Mouse (Mus musculus): ENCODE results near the gene Tmem270.

Tmem270 gene

DNA sequence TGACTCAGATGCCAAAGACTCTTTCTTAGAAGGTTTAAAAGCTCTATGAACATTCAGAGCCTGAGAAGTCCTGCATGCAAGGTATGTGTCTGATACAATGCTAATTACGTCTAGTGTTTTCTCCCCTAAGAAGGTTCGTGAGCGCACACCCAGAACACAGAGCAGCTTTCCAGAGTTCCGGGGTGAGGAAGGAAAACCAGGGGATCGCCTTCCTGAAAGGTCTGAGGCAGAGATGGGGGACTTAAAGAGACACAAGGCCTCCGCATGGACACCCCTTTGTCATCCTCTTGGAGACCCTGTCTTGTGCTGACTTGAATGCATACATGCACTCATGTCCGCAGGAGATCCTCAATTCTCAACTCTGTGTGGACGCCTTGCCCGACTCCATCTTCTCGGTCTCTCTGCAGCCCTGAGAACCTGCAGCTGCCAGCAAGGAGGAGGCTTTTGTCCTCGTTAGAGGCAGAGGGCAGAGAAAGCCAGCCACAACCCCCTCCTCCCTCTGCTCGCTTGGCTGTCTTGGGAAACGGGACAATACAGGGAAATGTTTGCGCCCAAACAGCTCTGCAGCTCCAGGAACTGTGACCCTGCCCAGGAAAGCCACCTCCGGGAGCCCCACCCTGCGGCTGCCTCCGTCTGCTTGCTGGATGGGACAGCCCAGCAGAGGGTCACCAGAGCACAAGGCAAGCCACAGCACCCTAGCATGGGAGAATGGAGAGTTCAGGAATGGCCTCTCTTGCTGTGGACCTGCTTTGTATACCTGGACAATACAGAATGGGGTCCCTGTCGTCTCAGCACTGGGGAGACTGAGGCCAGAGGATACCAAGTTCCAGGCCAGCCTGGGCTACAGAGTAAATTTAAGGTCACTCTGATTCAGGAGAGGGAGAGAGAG lies 18.8 kb downstream of the Tmem270 start:
- DNase-seq (ENCODE audit: low spot score): no peak

DNA sequence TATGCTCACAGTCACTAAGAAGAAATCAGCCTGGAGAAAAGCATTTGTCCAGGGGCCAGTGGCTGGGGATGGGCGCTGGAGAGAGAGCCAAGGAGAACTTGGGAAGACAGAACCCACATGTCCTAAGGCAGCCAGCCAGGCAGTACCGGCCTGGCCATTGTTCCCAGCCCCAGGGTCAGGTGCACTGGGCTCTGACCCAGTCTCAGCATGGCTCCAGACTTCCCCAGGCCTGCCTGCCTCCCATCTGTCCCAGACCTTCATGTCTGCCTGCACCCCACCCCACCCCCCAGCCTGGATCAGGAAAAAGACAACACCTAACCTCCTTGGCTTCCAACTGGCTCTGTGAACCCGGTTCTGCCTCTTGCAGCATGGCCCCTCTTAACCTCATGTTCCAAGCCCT lies 23.5 kb downstream of the Tmem270 start:
- no peak for DNase-seq (ENCODE audit: low spot score)

DNA sequence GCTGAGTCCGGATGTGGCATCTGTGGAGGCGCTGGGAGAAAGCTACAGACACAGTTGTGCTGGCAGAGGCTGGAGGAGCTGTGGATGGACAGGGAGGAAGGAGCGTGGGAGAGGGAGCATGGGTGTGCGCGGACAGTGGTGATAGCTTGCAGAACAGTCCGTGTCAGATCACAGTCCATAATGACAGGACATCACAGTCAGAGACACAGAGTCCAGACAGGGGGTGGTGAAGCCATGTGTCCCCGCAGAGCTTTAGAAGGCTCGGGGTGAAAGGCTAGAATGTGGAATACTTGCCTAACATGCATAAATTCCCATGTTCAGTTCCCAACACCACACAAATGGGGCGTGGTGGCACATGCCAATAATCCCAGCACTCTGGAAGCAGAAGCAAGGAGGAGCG lies 29.7 kb downstream of the Tmem270 start:
- DNase-seq (ENCODE audit: low spot score): no peak

GRCm38 (mm10) chr5:134875245-134875644 lies 31.3 kb downstream of the Tmem270 start:
- DNase-seq (ENCODE audit: low spot score): no peak

DNA sequence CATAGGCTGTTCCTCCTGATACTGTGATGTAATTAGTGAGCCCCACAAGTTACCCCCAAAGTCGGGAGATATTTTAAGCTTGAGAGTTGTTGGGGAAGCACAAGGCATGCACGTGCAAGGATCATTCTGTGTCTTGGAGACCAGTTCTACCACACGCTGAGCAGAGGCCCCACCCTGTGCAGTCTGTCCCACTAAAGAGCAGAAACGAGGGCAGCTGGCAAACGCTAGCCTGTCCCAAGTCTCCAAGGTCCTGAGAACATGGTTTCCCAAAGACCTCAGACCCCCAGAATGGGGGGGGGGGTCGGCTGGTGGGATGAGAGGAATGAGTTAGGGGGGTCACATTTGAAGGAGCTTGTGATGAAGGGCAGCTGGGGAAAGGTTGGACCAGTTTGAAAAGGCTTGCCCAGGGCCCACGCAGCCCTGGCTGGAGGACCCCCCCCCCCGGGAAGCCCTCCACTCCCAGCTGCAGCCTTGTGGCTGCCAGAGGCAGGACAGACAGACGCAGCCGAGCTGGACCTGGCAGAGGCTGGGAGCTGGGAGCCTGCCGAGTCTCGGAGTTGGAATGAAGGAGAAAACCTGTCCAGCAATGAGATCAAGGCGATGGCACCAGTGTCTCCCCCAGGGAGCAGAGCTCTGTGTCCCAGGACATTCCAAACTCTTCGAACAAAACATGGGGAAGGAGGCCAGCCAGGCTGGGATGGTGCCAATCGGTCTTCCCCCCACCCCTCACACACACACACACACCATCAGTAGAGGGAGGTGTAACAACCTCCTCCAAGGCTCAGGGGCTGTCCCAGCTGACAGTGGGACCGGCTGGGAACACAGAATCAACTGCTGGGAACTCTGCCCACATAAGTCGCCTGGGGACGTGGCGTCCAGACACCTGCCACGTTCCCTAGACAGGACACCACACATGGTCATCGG lies 32.3 kb downstream of the Tmem270 start:
- no peak for DNase-seq (ENCODE audit: low spot score)

GRCm38 (mm10) chr5:134873034-134873433 lies 33.5 kb downstream of the Tmem270 start:
- DNase-seq (ENCODE audit: low spot score): no peak

GRCm38 (mm10) chr5:134872597-134872996 lies 33.9 kb downstream of the Tmem270 start:
- no peak for DNase-seq (ENCODE audit: low spot score)

- DNase-seq (ENCODE audit: low spot score): no peak
Observed at GRCm38 (mm10) chr5:134868506-134868905, 38.0 kb downstream of the Tmem270 start.

DNA sequence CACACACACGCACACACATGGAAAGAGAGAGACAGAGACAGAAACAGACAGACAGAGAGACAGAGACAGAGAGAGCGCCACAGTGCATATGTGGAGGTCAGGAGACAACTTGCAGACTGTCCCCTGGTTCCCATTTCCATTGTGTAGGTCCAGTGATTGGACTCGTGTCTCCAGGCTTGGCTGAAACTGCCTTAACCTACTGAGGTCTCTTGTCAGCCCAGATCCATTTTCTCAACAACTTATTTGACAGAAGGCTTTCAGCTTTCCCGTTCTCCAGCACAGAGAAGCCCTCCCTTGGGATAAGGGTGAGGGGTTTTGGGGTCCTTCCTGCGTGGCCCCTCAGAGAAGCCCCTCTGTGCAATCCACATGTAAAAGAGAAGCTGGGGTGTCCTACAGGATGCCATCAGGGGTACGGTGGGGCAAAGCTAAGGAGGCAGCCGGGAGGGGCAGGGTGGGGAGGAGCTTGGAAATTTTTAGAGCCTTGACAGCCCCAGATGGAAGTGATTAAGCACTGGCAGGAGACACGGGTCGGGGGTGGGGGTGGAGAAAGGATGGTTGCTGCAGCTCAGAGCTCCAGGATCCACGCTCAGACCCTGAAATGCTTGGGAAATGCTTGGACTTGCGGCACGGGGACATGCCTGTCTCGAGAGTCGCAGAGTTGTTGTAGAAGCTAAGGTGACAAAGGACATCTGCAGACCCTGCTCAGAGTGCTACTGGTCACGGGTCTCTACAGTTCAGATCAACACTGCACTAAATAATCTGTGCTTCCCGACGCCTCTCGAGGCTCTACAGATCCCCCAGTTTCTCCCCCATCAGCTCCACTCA lies 39.0 kb downstream of the Tmem270 start:
- no peak for DNase-seq (ENCODE audit: low spot score)

- DNase-seq (ENCODE audit: low spot score): no peak
Observed at GRCm38 (mm10) chr5:134865158-134865557, 41.4 kb downstream of the Tmem270 start.

GRCm38 (mm10) chr5:134861902-134862497 lies 44.5 kb downstream of the Tmem270 start:
- no peak for DNase-seq (ENCODE audit: low spot score)

DNA sequence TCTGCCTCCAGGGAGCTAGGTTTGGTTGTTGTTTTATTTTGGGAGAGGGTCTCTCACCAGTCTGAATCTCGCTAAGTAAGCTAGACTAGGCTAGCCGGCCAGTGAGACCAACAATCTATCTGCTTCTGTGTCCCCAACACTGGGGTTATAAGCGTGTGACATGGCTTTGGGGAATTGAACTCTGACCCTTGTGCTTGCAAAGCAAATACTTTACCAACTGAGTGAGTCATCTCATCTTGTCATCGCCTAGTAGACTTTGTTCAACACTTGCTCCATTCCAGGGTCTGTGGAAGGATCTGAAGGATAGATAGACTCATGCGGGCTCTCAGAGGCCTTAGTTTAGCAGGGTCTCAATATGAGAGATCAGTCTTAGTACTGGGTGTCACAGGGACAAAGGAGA lies 47.3 kb downstream of the Tmem270 start:
- DNase-seq (ENCODE audit: low spot score): no peak

- DNase-seq (ENCODE audit: low spot score): no peak
Observed at GRCm38 (mm10) chr5:134858378-134858777, 48.2 kb downstream of the Tmem270 start.

DNA sequence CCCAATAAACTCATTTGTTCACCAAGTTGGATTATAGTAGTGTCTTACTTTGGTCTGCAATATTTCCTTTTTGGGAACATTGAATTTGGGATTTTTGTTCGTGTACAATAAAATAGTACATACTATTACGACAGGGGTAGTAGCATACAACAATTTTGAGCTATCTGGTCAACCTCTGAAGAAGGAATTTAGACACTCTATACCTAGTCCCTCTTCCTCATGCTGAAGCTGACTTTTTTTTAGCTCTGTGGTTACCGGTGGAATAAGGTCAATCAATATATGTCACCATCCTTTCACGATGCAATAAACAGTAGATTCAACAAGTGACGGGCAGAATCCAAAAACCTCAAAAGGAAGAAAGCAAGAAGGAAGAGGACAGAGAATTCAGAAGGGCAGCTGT lies 53.7 kb downstream of the Tmem270 start:
- no peak for DNase-seq (ENCODE audit: low spot score)

All from MN1 (cell line).